Mouse (Mus musculus) induced T-regulatory cell, adult 2 months (primary cell): ENCODE data around the gene Atp6v1e2.

Experiments
- DNase-seq: peaks from one replicate; pipeline ENCODE4 v3.0.0-alpha.2; 2012; ENCODE audit warnings: low read depth

The Atp6v1e2 gene

GRCm38 (mm10) chr17:86964502-86964901 is 16.8 kb upstream of the Atp6v1e2 start:
- no peak for DNase-seq

- DNase-seq: no peak
These were observed 16.3 kb upstream of the Atp6v1e2 start for GRCm38 (mm10) chr17:86964041-86964440.

- DNase-seq: peak; percentile 34
These were observed 15.8 kb upstream of the Atp6v1e2 start for GRCm38 (mm10) chr17:86963586-86963902.

- peak; percentile 81 for DNase-seq
These were observed 15.3 kb upstream of the Atp6v1e2 start, which contains the start of gene Rhoq for GRCm38 (mm10) chr17:86962894-86963585. Rhoq (plus strand) TSS chr17:86963082.

GRCm38 (mm10) chr17:86962297-86962893 is 14.7 kb upstream of the Atp6v1e2 start:
- DNase-seq: peak; percentile 88

GRCm38 (mm10) chr17:86961301-86961841 is 13.7 kb upstream of the Atp6v1e2 start:
- peak; percentile 26 for DNase-seq

- peak; percentile 75 for DNase-seq
These were observed 10.3 kb upstream of the Atp6v1e2 start for GRCm38 (mm10) chr17:86957968-86958367.

GRCm38 (mm10) chr17:86957239-86957638 is 9.5 kb upstream of the Atp6v1e2 start:
- DNase-seq: no peak

GRCm38 (mm10) chr17:86948801-86949200 is 1.1 kb upstream of the Atp6v1e2 start:
- DNase-seq: no peak

GRCm38 (mm10) chr17:86946078-86946477 is 1.6 kb downstream of the Atp6v1e2 start:
- DNase-seq: no peak

GRCm38 (mm10) chr17:86943158-86943557 is 4.5 kb downstream of the Atp6v1e2 start:
- no peak for DNase-seq

GRCm38 (mm10) chr17:86942112-86942511 is 5.6 kb downstream of the Atp6v1e2 start:
- no peak for DNase-seq

GRCm38 (mm10) chr17:86938683-86939082 is 9.0 kb downstream of the Atp6v1e2 start:
- no peak for DNase-seq

- peak; percentile 47 for DNase-seq
These were observed 10.1 kb downstream of the Atp6v1e2 start for GRCm38 (mm10) chr17:86937497-86938155.

GRCm38 (mm10) chr17:86937064-86937463 is 10.6 kb downstream of the Atp6v1e2 start:
- DNase-seq: no peak

- DNase-seq: no peak
These were observed 14.8 kb downstream of the Atp6v1e2 start for GRCm38 (mm10) chr17:86932896-86933295.

GRCm38 (mm10) chr17:86929981-86930380 is 17.7 kb downstream of the Atp6v1e2 start:
- DNase-seq: no peak

- DNase-seq: peak; percentile 12
These were observed 18.3 kb downstream of the Atp6v1e2 start for GRCm38 (mm10) chr17:86929355-86929754.

GRCm38 (mm10) chr17:86926836-86927235 is 20.9 kb downstream of the Atp6v1e2 start:
- DNase-seq: no peak

GRCm38 (mm10) chr17:86924679-86925078 is 23.0 kb downstream of the Atp6v1e2 start:
- no peak for DNase-seq

- DNase-seq: no peak
These were observed 28.0 kb downstream of the Atp6v1e2 start for GRCm38 (mm10) chr17:86919729-86920128.

GRCm38 (mm10) chr17:86918786-86919185 is 28.9 kb downstream of the Atp6v1e2 start:
- DNase-seq: peak; percentile 46

GRCm38 (mm10) chr17:86917048-86917447 is 30.6 kb downstream of the Atp6v1e2 start, which contains the start of gene Tmem247:
Tmem247 (plus strand) TSS chr17:86917348.
- no peak for DNase-seq
